8 mouse cellular contexts compared by ENCODE assay signal in genomic region chr4:59034918-59035785, GRCm38 (mm10). TPM values are rescaled to one million over a fixed set of nuclear protein-coding genes. Genes with fewer than 3 reads are reported as not detected.
A peak's percentile ranks its signal among the peaks of the same experiment; 100 is the strongest.
DNase-seq lines count a peak whose midpoint lies in the region; ATAC-seq and TF ChIP-seq lines count a peak whose summit lies in the region.

Gene Gng10 (plus strand): TSS chr4:59035088.

- TF ChIP-seq EP300 in ES-Bruce4 (IDR thresholded peaks at IDR 0.05; ENCODE audit: insufficient read depth, low read depth, low read length), result no peak
- TF ChIP-seq EP300 in stomach, postnatal 0 days (optimal IDR thresholded peaks at IDR 0.05), result no peak

- H3K9ac ChIP-seq in ES-Bruce4 (ENCODE audit: low read depth, poor library complexity, severe bottlenecking), result peak within 1 kb of the TSS; percentile 86
- peak within 1 kb of the TSS; percentile 91 for H3K9ac ChIP-seq in forebrain, embryonic 13.5 days
- peak within 1 kb of the TSS; percentile 83 for H3K9ac ChIP-seq in heart, embryonic 16.5 days (ENCODE audit: low read length)
- peak within 1 kb of the TSS; percentile 65 for H3K9ac ChIP-seq in liver, embryonic 15.5 days
- H3K9ac ChIP-seq in neural tube, embryonic 11.5 days (ENCODE audit: low read length), result peak within 1 kb of the TSS; percentile 83
- peak within 1 kb of the TSS; percentile 87 for H3K9ac ChIP-seq in stomach, postnatal 0 days (ENCODE audit: low read length)

- no peak within 1 kb of the TSS for H3K27ac ChIP-seq in ES-Bruce4 (ENCODE audit: insufficient read depth, low read length)
- peak within 1 kb of the TSS; percentile 86 for H3K27ac ChIP-seq in forebrain, embryonic 13.5 days
- H3K27ac ChIP-seq in heart, embryonic 16.5 days (ENCODE audit: low read length), result peak within 1 kb of the TSS; percentile 6; the same call in 1 of the 2 replicates
- H3K27ac ChIP-seq in liver, embryonic 15.5 days (replicated peaks), result peak within 1 kb of the TSS; percentile 15; the same call in 1 of the 2 replicates
- peak within 1 kb of the TSS; percentile 51 for H3K27ac ChIP-seq in neural tube, embryonic 11.5 days (ENCODE audit: low read depth, low read length)
- H3K27ac ChIP-seq in stomach, postnatal 0 days (replicated peaks), result peak within 1 kb of the TSS; percentile 84

- H3K27me3 ChIP-seq in ES-Bruce4 (ENCODE audit: control insufficient read depth, insufficient read depth, low read length, poor library complexity, severe bottlenecking), result no peaks in the 10 kb centered on the region
- no peaks in the 10 kb centered on the region for H3K27me3 ChIP-seq in forebrain, embryonic 13.5 days
- no peaks in the 10 kb centered on the region for H3K27me3 ChIP-seq in heart, embryonic 16.5 days (ENCODE audit: control insufficient read depth, insufficient read depth, low read length)
- H3K27me3 ChIP-seq in liver, embryonic 15.5 days, result no peaks in the 10 kb centered on the region
- H3K27me3 ChIP-seq in neural tube, embryonic 11.5 days (ENCODE audit: control insufficient read depth, insufficient read depth, low read length), result no peaks in the 10 kb centered on the region
- H3K27me3 ChIP-seq in stomach, postnatal 0 days (ENCODE audit: control insufficient read depth, insufficient read depth, low read length), result no peaks in the 10 kb centered on the region

- peak; percentile 61 to 82 for DNase-seq in kidney, postnatal 25 days
- peak; percentile 73 for DNase-seq in neural tube, embryonic 11.5 days (ENCODE audit: low spot score)
- DNase-seq in stomach, postnatal 0 days (ENCODE audit: low spot score), result peak; percentile 68

- WGBS in forebrain, embryonic 13.5 days, result 5% methylated on average over 71 of the region's 76 CpGs
- 6% methylated on average over 74 of the region's 76 CpGs for WGBS in heart, embryonic 16.5 days
- 12% methylated on average over 69 of the region's 76 CpGs for WGBS in liver, embryonic 15.5 days (ENCODE audit: insufficient replicate concordance)
- WGBS in neural tube, embryonic 11.5 days, result 11% methylated on average over 64 of the region's 76 CpGs
- 5% methylated on average over 75 of the region's 76 CpGs for WGBS in stomach, postnatal 0 days

- peak within 1 kb of the TSS; percentile 90 for H3K4me3 ChIP-seq in ES-Bruce4 (ENCODE audit: low read depth, low read length)
- H3K4me3 ChIP-seq in forebrain, embryonic 13.5 days, result peak within 1 kb of the TSS; percentile 84
- peak within 1 kb of the TSS; percentile 79 for H3K4me3 ChIP-seq in heart, embryonic 16.5 days (ENCODE audit: low read length)
- H3K4me3 ChIP-seq in liver, embryonic 15.5 days (replicated peaks), result peak within 1 kb of the TSS; percentile 68
- H3K4me3 ChIP-seq in neural tube, embryonic 11.5 days (ENCODE audit: low read depth, low read length), result peak within 1 kb of the TSS; percentile 58
- peak within 1 kb of the TSS; percentile 82 for H3K4me3 ChIP-seq in stomach, postnatal 0 days (ENCODE audit: low read depth, low read length)

- no peak for TF ChIP-seq CTCF in ES-Bruce4 (IDR thresholded peaks at IDR 0.05; ENCODE audit: low read depth, low read length)
- TF ChIP-seq CTCF in stomach, postnatal 0 days (IDR thresholded peaks at IDR 0.05; ENCODE audit: low read depth), result peak; percentile 16; the same call in 1 of the 2 replicates

- H3K4me2 ChIP-seq in forebrain, embryonic 13.5 days, result peak within 1 kb of the TSS; percentile 65
- H3K4me2 ChIP-seq in heart, embryonic 16.5 days (ENCODE audit: low read depth, low read length), result peak within 1 kb of the TSS; percentile 74
- H3K4me2 ChIP-seq in liver, embryonic 15.5 days, result peak within 1 kb of the TSS; percentile 86
- peak within 1 kb of the TSS; percentile 70 for H3K4me2 ChIP-seq in neural tube, embryonic 11.5 days (ENCODE audit: low read depth)
- H3K4me2 ChIP-seq in stomach, postnatal 0 days (replicated peaks; ENCODE audit: low read depth), result peak within 1 kb of the TSS; percentile 72

- TF ChIP-seq POLR2A in ES-Bruce4 (IDR thresholded peaks at IDR 0.05; ENCODE audit: insufficient read depth, low read length), result no peak

- no peaks in the 10 kb centered on the region for H3K4me1 ChIP-seq in ES-Bruce4 (ENCODE audit: control insufficient read depth, insufficient read depth, low read length)
- H3K4me1 ChIP-seq in forebrain, embryonic 13.5 days, result peaks cover 12% of the 10 kb centered on the region; the same call in 1 of the 2 replicates
- 0 out of 2 replicates have a peak, but pooled peaks cover 2% of the 10 kb centered on the region for H3K4me1 ChIP-seq in heart, embryonic 16.5 days (ENCODE audit: control insufficient read depth, insufficient read depth, low read length)
- H3K4me1 ChIP-seq in liver, embryonic 15.5 days (replicated peaks), result peaks cover 19% of the 10 kb centered on the region
- no peaks in the 10 kb centered on the region for H3K4me1 ChIP-seq in neural tube, embryonic 11.5 days (ENCODE audit: control insufficient read depth, insufficient read depth, low read length)
- H3K4me1 ChIP-seq in stomach, postnatal 0 days (replicated peaks; ENCODE audit: control insufficient read depth, insufficient read depth), result no peaks in the 10 kb centered on the region

- H3K9me3 ChIP-seq in ES-Bruce4 (replicated peaks; ENCODE audit: control insufficient read depth, insufficient read depth, low read length, poor library complexity, severe bottlenecking), result peaks cover 14% of the 10 kb centered on the region
- H3K9me3 ChIP-seq in forebrain, embryonic 13.5 days (replicated peaks), result no peaks in the 10 kb centered on the region
- no peaks in the 10 kb centered on the region for H3K9me3 ChIP-seq in heart, embryonic 16.5 days (replicated peaks; ENCODE audit: control insufficient read depth, low read length)
- no peaks in the 10 kb centered on the region for H3K9me3 ChIP-seq in liver, embryonic 15.5 days (replicated peaks)
- H3K9me3 ChIP-seq in neural tube, embryonic 11.5 days (ENCODE audit: control insufficient read depth, low read length), result no peaks in the 10 kb centered on the region
- H3K9me3 ChIP-seq in stomach, postnatal 0 days (ENCODE audit: control insufficient read depth, low read length), result no peaks in the 10 kb centered on the region

- peak; percentile 84 for ATAC-seq in cerebellum, adult (ENCODE audit: insufficient number of reproducible peaks, low FRiP score, low TSS enrichment)
- peak; percentile 93 for ATAC-seq in forebrain, embryonic 13.5 days
- peak; percentile 87 for ATAC-seq in heart, embryonic 16.5 days (replicated peaks; ENCODE audit: extremely low read depth, insufficient read depth, low FRiP score)
- ATAC-seq in liver, embryonic 15.5 days (ENCODE audit: insufficient read depth), result peak; percentile 68
- peak; percentile 82 for ATAC-seq in neural tube, embryonic 11.5 days (ENCODE audit: insufficient read depth, low FRiP score, low TSS enrichment)
- ATAC-seq in stomach, postnatal 0 days (ENCODE audit: low FRiP score, low TSS enrichment), result peak; percentile 90

- H3K36me3 ChIP-seq in ES-Bruce4 (ENCODE audit: control insufficient read depth, insufficient read depth, low read length, poor library complexity, severe bottlenecking), result no peaks in the 10 kb centered on the region
- peaks cover 4% of the 10 kb centered on the region for H3K36me3 ChIP-seq in forebrain, embryonic 13.5 days (ENCODE audit: poor library complexity, severe bottlenecking)
- H3K36me3 ChIP-seq in heart, embryonic 16.5 days (ENCODE audit: control insufficient read depth, insufficient read depth), result no peaks in the 10 kb centered on the region
- no peaks in the 10 kb centered on the region for H3K36me3 ChIP-seq in liver, embryonic 15.5 days (replicated peaks)
- H3K36me3 ChIP-seq in neural tube, embryonic 11.5 days (ENCODE audit: control insufficient read depth, insufficient read depth, low read length), result no peaks in the 10 kb centered on the region
- H3K36me3 ChIP-seq in stomach, postnatal 0 days (ENCODE audit: control insufficient read depth, insufficient read depth, low read length), result no peaks in the 10 kb centered on the region

RNA-seq across cellular contexts. Expression of gene Gng10, which starts in this region (rescaled TPM):
- 18.3 and 18.4 TPM in 2 replicates for polyA plus RNA-seq in ES-Bruce4 (2011; ENCODE audit: insufficient read depth, insufficient read length, low read depth, missing spikeins)
- polyA plus RNA-seq in forebrain, embryonic 13.5 days (2015; fragmentation: Nextera tagmentation; extraction: Ambion mirVana), result 149 and 156 TPM in 2 replicates
- polyA plus RNA-seq in heart, embryonic 16.5 days (2015; fragmentation: Nextera tagmentation; extraction: Ambion mirVana), result 34.2 and 40.9 TPM in 2 replicates
- 16.8 and 20.0 TPM in 2 replicates for polyA plus RNA-seq in liver, embryonic 15.5 days (2015; fragmentation: Nextera tagmentation; extraction: Ambion mirVana)
- 89.6 and 89.7 TPM in 2 replicates for polyA plus RNA-seq in neural tube, embryonic 11.5 days (2014; fragmentation: Nextera tagmentation; extraction: Ambion mirVana)
- 98.0 and 99.6 TPM in 2 replicates for polyA plus RNA-seq in stomach, postnatal 0 days (2015; fragmentation: Nextera tagmentation; extraction: Ambion mirVana)
